Mouse (Mus musculus) left cerebral cortex, postnatal 36 days (tissue): ENCODE results near the gene Vmn2r121. TPM values are rescaled to one million over a fixed set of nuclear protein-coding genes. Genes with fewer than 3 reads are reported as not detected.

ENCODE experiments used
- DNase-seq, 2 experiments: peaks; one replicate each; pipeline ENCODE4 v3.0.0; 2021 to 2022; ENCODE audit warnings: low spot score in 2 of 2, mixed read lengths in 1 of 2
- intact Hi-C: fragments of 180-260 bp; cut with DNase I; formaldehyde crosslinking; loops from one replicate; pipeline ENCODE4 v1.15.1; 2025
- total RNA-seq, 2 experiments: library from RNA; stranded (reverse); gene quantifications; 2 replicates each; pipeline ENCODE4 v1.2.3; 2021

The Vmn2r121 gene
- total RNA-seq = not detected

- intact Hi-C loops = no loop called here
- no peak for DNase-seq
Measured at GRCm38 (mm10) chrX:124135852-124136251, at the start of gene Vmn2r121. Vmn2r121 (minus strand) TSS chrX:124135952.
